Mouse (Mus musculus): ENCODE data around the gene Gnpat.

The Gnpat gene

GRCm38 (mm10) chr8:124937293-124937692 lies 74.5 kb downstream of the Gnpat start:
- no peak for DNase-seq (ENCODE audit: low read depth in 2 of 2, low spot score in 2 of 2)
